Mouse (Mus musculus): Measurements from ENCODE around the gene Stk36. TPM values are rescaled to one million over a fixed set of nuclear protein-coding genes. Genes with fewer than 3 reads are reported as not detected.

Stk36 gene
- polyA plus RNA-seq, 1 experiment from 2014 or later = 0.73 TPM

GRCm38 (mm10) chr1:74584616-74585398, 16.4 kb upstream of the Stk36 start:
- no peak overlapping the region for H3K9ac ChIP-seq (ENCODE audit: low read depth, low read length)
- no peaks in the 10 kb centered on the region for H3K27me3 ChIP-seq (replicated peaks; ENCODE audit: control insufficient read depth, insufficient read depth, low read length)
- TF ChIP-seq CTCF (IDR thresholded peaks at IDR 0.05; ENCODE audit: low read depth) = no peak
- H3K4me3 ChIP-seq (ENCODE audit: low read depth, low read length) = no peak overlapping the region
- ATAC-seq = no peak
- no peaks in the 10 kb centered on the region for H3K9me3 ChIP-seq (ENCODE audit: control insufficient read depth)
- peaks cover 14% of the 10 kb centered on the region for H3K36me3 ChIP-seq (ENCODE audit: control insufficient read depth, insufficient read depth)
- no peak overlapping the region for H3K4me2 ChIP-seq (replicated peaks; ENCODE audit: low read depth)
- H3K4me1 ChIP-seq (replicated peaks; ENCODE audit: control insufficient read depth, insufficient read depth, low read length) = peaks cover 3% of the 10 kb centered on the region; the same call in 1 of the 2 replicates
- H3K27ac ChIP-seq (ENCODE audit: low read depth, low read length) = no peak overlapping the region
- WGBS = 93% methylated on average over 3 of the region's 3 CpGs

- H3K36me3 ChIP-seq (ENCODE audit: control insufficient read depth, insufficient read depth) = peaks cover 19% of the 10 kb centered on the region
- under 1% methylated on average over 24 of the region's 24 CpGs for WGBS
- H3K9ac ChIP-seq (ENCODE audit: low read depth, low read length) = peak overlapping the region; percentile 65
- peaks cover 3% of the 10 kb centered on the region; the same call in 1 of the 2 replicates for H3K4me1 ChIP-seq (replicated peaks; ENCODE audit: control insufficient read depth, insufficient read depth, low read length)
- peak overlapping the region; percentile 68; the same call in 1 of the 2 replicates for H3K27ac ChIP-seq (ENCODE audit: low read depth, low read length)
- no peak for ATAC-seq
- no peaks in the 10 kb centered on the region for H3K27me3 ChIP-seq (replicated peaks; ENCODE audit: control insufficient read depth, insufficient read depth, low read length)
- no peak for TF ChIP-seq CTCF (IDR thresholded peaks at IDR 0.05; ENCODE audit: low read depth)
- H3K4me3 ChIP-seq (ENCODE audit: low read depth, low read length) = peak overlapping the region; percentile 89
- peak overlapping the region; percentile 71 for H3K4me2 ChIP-seq (replicated peaks; ENCODE audit: low read depth)
- H3K9me3 ChIP-seq (ENCODE audit: control insufficient read depth) = no peaks in the 10 kb centered on the region
Measured at GRCm38 (mm10) chr1:74587233-74587772, 13.9 kb upstream of the Stk36 start.

- Histone ChIP-seq H3K27ac (ENCODE audit: low read depth, low read length) (peak within 1 kb of the TSS; percentile 68), H3K9me3 (ENCODE audit: control insufficient read depth) (no peaks in the 10 kb centered on the region), H3K4me1 (replicated peaks; ENCODE audit: control insufficient read depth, insufficient read depth, low read length) (peaks cover 3% of the 10 kb centered on the region; the same call in 1 of the 2 replicates), H3K4me2 (replicated peaks; ENCODE audit: low read depth) (peak within 1 kb of the TSS; percentile 71), H3K36me3 (ENCODE audit: control insufficient read depth, insufficient read depth) (peaks cover 19% of the 10 kb centered on the region), H3K9ac (ENCODE audit: low read depth, low read length) (peak within 1 kb of the TSS; percentile 65), H3K27me3 (replicated peaks; ENCODE audit: control insufficient read depth, insufficient read depth, low read length) (no peaks in the 10 kb centered on the region), H3K4me3 (ENCODE audit: low read depth, low read length) (peak within 1 kb of the TSS; percentile 89)
- under 1% methylated on average over 48 of the region's 48 CpGs for WGBS
- peak; percentile 96 for ATAC-seq
- peak; percentile 42 for TF ChIP-seq CTCF (IDR thresholded peaks at IDR 0.05; ENCODE audit: low read depth)
Measured at GRCm38 (mm10) chr1:74587773-74588445, 13.3 kb upstream of the Stk36 start, which contains the start of the genes Zfp142 and Bcs1l. Gene Zfp142 (minus strand): TSS chr1:74588246. Gene Bcs1l (plus strand): TSS chr1:74588289.

GRCm38 (mm10) chr1:74594434-74594833, 6.8 kb upstream of the Stk36 start:
- ATAC-seq = no peak
- Histone ChIP-seq H3K36me3 (ENCODE audit: control insufficient read depth, insufficient read depth) (peaks cover 69% of the 10 kb centered on the region), H3K27ac (ENCODE audit: low read depth, low read length) (peak overlapping the region; percentile 21; the same call in 1 of the 2 replicates), H3K4me1 (replicated peaks; ENCODE audit: control insufficient read depth, insufficient read depth, low read length) (no peaks in the 10 kb centered on the region), H3K9ac (ENCODE audit: low read depth, low read length) (no peak overlapping the region), H3K9me3 (ENCODE audit: control insufficient read depth) (no peaks in the 10 kb centered on the region), H3K27me3 (replicated peaks; ENCODE audit: control insufficient read depth, insufficient read depth, low read length) (no peaks in the 10 kb centered on the region), H3K4me2 (replicated peaks; ENCODE audit: low read depth) (no peak overlapping the region), H3K4me3 (ENCODE audit: low read depth, low read length) (no peak overlapping the region)
- TF ChIP-seq CTCF (IDR thresholded peaks at IDR 0.05; ENCODE audit: low read depth) = no peak
- 72% methylated on average over 8 of the region's 8 CpGs for WGBS

- Histone ChIP-seq H3K27me3 (replicated peaks; ENCODE audit: control insufficient read depth, insufficient read depth, low read length) (no peaks in the 10 kb centered on the region), H3K9ac (ENCODE audit: low read depth, low read length) (peak overlapping the region; percentile 67), H3K9me3 (ENCODE audit: control insufficient read depth) (no peaks in the 10 kb centered on the region), H3K4me3 (ENCODE audit: low read depth, low read length) (peak overlapping the region; percentile 68), H3K36me3 (ENCODE audit: control insufficient read depth, insufficient read depth) (peaks cover 23% of the 10 kb centered on the region), H3K4me1 (replicated peaks; ENCODE audit: control insufficient read depth, insufficient read depth, low read length) (no peaks in the 10 kb centered on the region), H3K27ac (ENCODE audit: low read depth, low read length) (no peak overlapping the region), H3K4me2 (replicated peaks; ENCODE audit: low read depth) (peak overlapping the region; percentile 80)
- no peak for TF ChIP-seq CTCF (IDR thresholded peaks at IDR 0.05; ENCODE audit: low read depth)
- 6% methylated on average over 26 of the region's 26 CpGs for WGBS
- ATAC-seq = peak; percentile 33
Measured at GRCm38 (mm10) chr1:74600501-74601266, 561 bp upstream of the Stk36 start.
